10 mouse cellular contexts compared by ENCODE assay signal in genomic region chr7:133199046-133199445, GRCm38 (mm10).
"Had no signal": no experiment of that assay in that cellular context is flagged by ENCODE, and none has a peak within 500 bp of the region (broad histone marks: within the 10 kb centered on the region; RNA-seq: fewer than 3 reads in every experiment).

No protein-coding gene starts in this region.

- DNase-seq: lung, adult 18-20 months; lung, embryonic 14.5 days; lung, postnatal 10 days; lung, postnatal 4 days; retina, postnatal 1 day; right cerebral cortex, adult 18-20 months; right cerebral cortex, postnatal 14 days; thymus, adult 2 months; thymus, postnatal 25 days; thymus, postnatal 4 days had no signal
